Mouse (Mus musculus) stomach, postnatal 0 days (tissue): ENCODE measurements around the gene Adam1b. TPM values are rescaled to one million over a fixed set of nuclear protein-coding genes. Genes with fewer than 3 reads are reported as not detected.
"Not testable (repeated sequence)": the region's sequence is repeated elsewhere in the genome, so short reads cannot be mapped to it uniquely, and the experiment has no call there.

Experiments
- ATAC-seq: fragments of 200-750 bp; cut with Nextera tagmentation; 2 replicates; pipeline ENCODE4 v1.8.0; 2017; ENCODE audit not compliant: low FRiP score, low TSS enrichment
- DNase-seq: peaks from one replicate; pipeline ENCODE4 v3.0.0-alpha.2; 2016; ENCODE audit warnings: low spot score
- H3K27ac ChIP-seq: fragments of 300-500 bp; sonication (generic); replicated peaks from 2 replicates; pipeline ENCODE4 v1.5.1; 2014; ENCODE audit warnings: mild to moderate bottlenecking, control low read depth
- H3K27me3 ChIP-seq: fragments of 300-500 bp; sonication (generic); 2 replicates; pipeline ENCODE4 v1.6.1; 2014; ENCODE audit warnings: low read length; ENCODE audit not compliant: control insufficient read depth, insufficient read depth
- H3K36me3 ChIP-seq: fragments of 300-500 bp; sonication (generic); 2 replicates; pipeline ENCODE4 v1.6.1; 2014; ENCODE audit warnings: low read length, mixed read lengths; ENCODE audit not compliant: control insufficient read depth, insufficient read depth
- H3K4me1 ChIP-seq: fragments of 300-500 bp; sonication (generic); replicated peaks from 2 replicates; pipeline ENCODE4 v1.6.1; 2014; ENCODE audit warnings: antibody characterized with exemption; ENCODE audit not compliant: control insufficient read depth, insufficient read depth
- H3K4me2 ChIP-seq: fragments of 300-500 bp; sonication (generic); replicated peaks from 2 replicates; pipeline ENCODE4 v1.6.1; 2014; ENCODE audit warnings: low read depth, mild to moderate bottlenecking, control low read depth, moderate library complexity
- H3K4me3 ChIP-seq: fragments of 300-500 bp; sonication (generic); 2 replicates; pipeline ENCODE4 v1.5.1; 2014; ENCODE audit warnings: low read depth, low read length, control low read depth
- H3K9ac ChIP-seq: fragments of 300-500 bp; sonication (generic); 2 replicates; pipeline ENCODE4 v1.6.1; 2014; ENCODE audit warnings: mild to moderate bottlenecking, low read length, control low read depth, mixed read lengths
- H3K9me3 ChIP-seq: fragments of 300-500 bp; sonication (generic); 2 replicates; pipeline ENCODE4 v1.6.1; 2016; ENCODE audit warnings: low read length; ENCODE audit not compliant: control insufficient read depth
- CTCF ChIP-seq: IDR thresholded peaks from 2 replicates; pipeline ENCODE4 v1.5.1; 2016; ENCODE audit warnings: antibody characterized with exemption, low read depth, mild to moderate bottlenecking, moderate library complexity
- EP300 ChIP-seq: optimal IDR thresholded peaks from 2 replicates; pipeline ENCODE3; 2016; ENCODE audit warnings: antibody characterized with exemption
- WGBS: fragments of 180-500 bp; shearing (Covaris S2); extraction: QIAGEN DNeasy Blood & Tissue Kit; methylation state at CpG from one replicate; pipeline ENCODE4 v1.1.7; 2014; 5-methylcytosine and 5-hydroxymethylcytosine counted together
- polyA plus RNA-seq: library from polyadenylated mRNA; unstranded; fragments of >200 nt; fragmentation: Nextera tagmentation; extraction: Ambion mirVana; gene quantifications from 2 replicates; pipeline ENCODE4 v1.2.1, GENCODE M21; 2015

Gene Adam1b
- polyA plus RNA-seq, 1 experiment from 2014 or later, result not detected

GRCm38 (mm10) chr5:121535116-121535515 lies 31.9 kb upstream of the Adam1b start:
- TF ChIP-seq CTCF (no peak), EP300 (no peak)
- H3K36me3 ChIP-seq, result peaks cover 34% of the 10 kb centered on the region
- no peaks in the 10 kb centered on the region for H3K4me1 ChIP-seq
- DNase-seq, result no peak
- no peak overlapping the region for H3K27ac ChIP-seq
- no peak overlapping the region for H3K4me2 ChIP-seq
- H3K9me3 ChIP-seq, result no peaks in the 10 kb centered on the region
- no peak overlapping the region for H3K4me3 ChIP-seq
- no peaks in the 10 kb centered on the region for H3K27me3 ChIP-seq
- no peak overlapping the region for H3K9ac ChIP-seq
- 85% methylated on average over 3 of the region's 3 CpGs for WGBS
- no peak for ATAC-seq

- no peaks in the 10 kb centered on the region for H3K27me3 ChIP-seq
- no peak overlapping the region for H3K4me2 ChIP-seq
- WGBS, result 91% methylated on average over 5 of the region's 5 CpGs
- H3K36me3 ChIP-seq, result peaks cover 38% of the 10 kb centered on the region
- H3K9ac ChIP-seq, result no peak overlapping the region
- no peaks in the 10 kb centered on the region for H3K9me3 ChIP-seq
- no peak for ATAC-seq
- DNase-seq, result peak; percentile 24
- H3K4me3 ChIP-seq, result no peak overlapping the region
- no peak overlapping the region for H3K27ac ChIP-seq
- H3K4me1 ChIP-seq, result no peaks in the 10 kb centered on the region
- TF ChIP-seq CTCF (peak; percentile 58), EP300 (no peak)
Observed at GRCm38 (mm10) chr5:121534521-121534920, 31.3 kb upstream of the Adam1b start.

- Histone ChIP-seq H3K4me2 (no peak overlapping the region), H3K36me3 (peaks cover 42% of the 10 kb centered on the region), H3K9me3 (no peaks in the 10 kb centered on the region), H3K4me3 (no peak overlapping the region), H3K4me1 (no peaks in the 10 kb centered on the region), H3K27ac (no peak overlapping the region), H3K9ac (no peak overlapping the region), H3K27me3 (no peaks in the 10 kb centered on the region)
- no peak for DNase-seq
- no peak for ATAC-seq
- WGBS, result 86% methylated on average over 8 of the region's 8 CpGs
- TF ChIP-seq CTCF (no peak), EP300 (no peak)
Observed at GRCm38 (mm10) chr5:121526961-121527360, 23.7 kb upstream of the Adam1b start.

- Histone ChIP-seq H3K27ac (no peak overlapping the region), H3K4me3 (no peak overlapping the region), H3K27me3 (no peaks in the 10 kb centered on the region), H3K4me2 (no peak overlapping the region), H3K4me1 (no peaks in the 10 kb centered on the region), H3K36me3 (peaks cover 40% of the 10 kb centered on the region), H3K9ac (no peak overlapping the region), H3K9me3 (no peaks in the 10 kb centered on the region)
- DNase-seq, result no peak
- WGBS, result 89% methylated on average over 7 of the region's 7 CpGs
- no peak for TF ChIP-seq CTCF
- no peak for TF ChIP-seq EP300
- no peak for ATAC-seq
Observed at GRCm38 (mm10) chr5:121526526-121526925, 23.3 kb upstream of the Adam1b start.

GRCm38 (mm10) chr5:121525774-121526450 lies 22.7 kb upstream of the Adam1b start:
- DNase-seq, result no peak
- Histone ChIP-seq H3K36me3 (peaks cover 44% of the 10 kb centered on the region), H3K9ac (no peak overlapping the region), H3K27me3 (no peaks in the 10 kb centered on the region), H3K9me3 (no peaks in the 10 kb centered on the region), H3K4me3 (no peak overlapping the region), H3K27ac (no peak overlapping the region), H3K4me2 (no peak overlapping the region), H3K4me1 (no peaks in the 10 kb centered on the region)
- WGBS, result 81% methylated on average over 14 of the region's 14 CpGs
- no peak for ATAC-seq
- TF ChIP-seq CTCF, result no peak
- no peak for TF ChIP-seq EP300

GRCm38 (mm10) chr5:121519758-121520157 lies 16.5 kb upstream of the Adam1b start:
- peaks cover 14% of the 10 kb centered on the region; the same call in 1 of the 2 replicates for H3K36me3 ChIP-seq
- H3K4me2 ChIP-seq, H3K4me1 ChIP-seq, H3K27me3 ChIP-seq, ATAC-seq, H3K27ac ChIP-seq, DNase-seq, H3K9me3 ChIP-seq, H3K9ac ChIP-seq, H3K4me3 ChIP-seq: not testable (repeated sequence)
- 81% methylated on average over 10 of the region's 17 CpGs for WGBS
